Mouse (Mus musculus) lung, postnatal 36 days (tissue): ENCODE data around the gene Coq8b.

Experiments used
- DNase-seq: peaks from one replicate; pipeline ENCODE4 v3.0.0; 2022; ENCODE audit warnings: mixed read lengths

Coq8b gene

GRCm38 (mm10) chr7:27274916-27275315, 42.1 kb downstream of the Coq8b start:
- DNase-seq, result no peak

- no peak for DNase-seq
These were observed 43.2 kb downstream of the Coq8b start for GRCm38 (mm10) chr7:27276021-27276420.

- DNase-seq, result no peak
These were observed 44.4 kb downstream of the Coq8b start for GRCm38 (mm10) chr7:27277191-27277590.

- no peak for DNase-seq
These were observed 48.9 kb downstream of the Coq8b start for GRCm38 (mm10) chr7:27281717-27282116.

GRCm38 (mm10) chr7:27282225-27282624, 49.4 kb downstream of the Coq8b start:
- DNase-seq, result no peak

- DNase-seq, result peak; percentile 60
These were observed 52.3 kb downstream of the Coq8b start for GRCm38 (mm10) chr7:27284865-27285697.

- peak; percentile 86 for DNase-seq
These were observed 52.9 kb downstream of the Coq8b start for GRCm38 (mm10) chr7:27285698-27286066.

- no peak for DNase-seq
These were observed 55.9 kb downstream of the Coq8b start for GRCm38 (mm10) chr7:27288732-27289131.

- no peak for DNase-seq
These were observed 57.7 kb downstream of the Coq8b start for GRCm38 (mm10) chr7:27290555-27290954.

- peak; percentile 85 for DNase-seq
These were observed 59.1 kb downstream of the Coq8b start for GRCm38 (mm10) chr7:27291795-27292466.

GRCm38 (mm10) chr7:27295956-27296355, 63.1 kb downstream of the Coq8b start:
- peak; percentile 71 for DNase-seq

- no peak for DNase-seq
These were observed 63.7 kb downstream of the Coq8b start for GRCm38 (mm10) chr7:27296518-27296917.

GRCm38 (mm10) chr7:27298033-27298610, 65.3 kb downstream of the Coq8b start:
- no peak for DNase-seq

- no peak for DNase-seq
These were observed 66.0 kb downstream of the Coq8b start for GRCm38 (mm10) chr7:27298816-27299215.

GRCm38 (mm10) chr7:27300351-27300750, 67.5 kb downstream of the Coq8b start:
- no peak for DNase-seq

- no peak for DNase-seq
These were observed 68.0 kb downstream of the Coq8b start for GRCm38 (mm10) chr7:27300801-27301200.

GRCm38 (mm10) chr7:27302172-27302571, 69.3 kb downstream of the Coq8b start:
- DNase-seq, result peak; percentile 82

- no peak for DNase-seq
These were observed 72.4 kb downstream of the Coq8b start for GRCm38 (mm10) chr7:27305091-27305730.

- DNase-seq, result peak; percentile 48
These were observed 73.6 kb downstream of the Coq8b start for GRCm38 (mm10) chr7:27306161-27307160.

- no peak for DNase-seq
These were observed 74.7 kb downstream of the Coq8b start for GRCm38 (mm10) chr7:27307551-27307950.
